Mouse (Mus musculus) cerebellum, adult 2 months (tissue): ENCODE measurements around the gene Epha4.

Source experiments
- CTCF ChIP-seq: fragments of 200-500 bp; IDR thresholded peaks from 2 replicates; pipeline ENCODE4 v1.5.1; 2011; ENCODE audit warnings: low read depth, mild to moderate bottlenecking, control low read depth, low read length, moderate library complexity, borderline replicate concordance; ENCODE audit not compliant: insufficient read depth
- POLR2A ChIP-seq: fragments of 200-500 bp; IDR thresholded peaks from 2 replicates; pipeline ENCODE4 v1.6.1; 2011; ENCODE audit warnings: low read length, control low read depth, borderline replicate concordance; ENCODE audit not compliant: insufficient read depth

GRCm38 (mm10) chr1:77471447-77471846 lies 43.4 kb downstream of the Epha4 start:
- TF ChIP-seq CTCF (no peak), POLR2A (no peak)
